Mouse (Mus musculus): ENCODE measurements around the gene Impg1. TPM values are rescaled to one million over a fixed set of nuclear protein-coding genes. Genes with fewer than 3 reads are reported as not detected.

The Impg1 gene
- polyA plus RNA-seq (2015; fragmentation: Nextera tagmentation; extraction: Ambion mirVana): 0.21 and 0.34 TPM in 2 replicates

DNA sequence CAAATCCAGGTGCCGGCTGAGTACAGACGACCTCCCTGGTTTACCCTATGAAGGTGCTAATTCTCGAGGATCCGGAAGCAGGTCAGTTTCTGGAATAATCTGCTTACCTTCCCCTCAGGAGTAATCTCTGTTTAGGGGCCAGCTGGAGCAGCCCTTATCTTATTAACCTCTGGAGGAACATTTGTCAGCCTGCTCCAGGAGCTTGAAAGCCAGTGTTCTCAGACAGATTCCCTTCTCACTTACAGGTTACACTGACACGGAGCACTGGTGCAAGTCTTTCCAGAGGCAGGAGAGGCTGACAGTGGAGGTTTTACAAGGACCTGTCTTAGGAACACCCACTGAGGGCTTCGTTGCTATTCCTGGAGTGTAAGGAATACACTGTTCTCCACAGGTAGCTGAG, at the start of gene Impg1:
Impg1 (minus strand) TSS at position 101 of the 400 bp plus-strand sequence.
- DNase-seq (ENCODE audit: low spot score): no peak

- no peak for DNase-seq (ENCODE audit: low spot score)
Observed at GRCm38 (mm10) chr9:80509464-80510153, 44.3 kb upstream of the Impg1 start.

DNA sequence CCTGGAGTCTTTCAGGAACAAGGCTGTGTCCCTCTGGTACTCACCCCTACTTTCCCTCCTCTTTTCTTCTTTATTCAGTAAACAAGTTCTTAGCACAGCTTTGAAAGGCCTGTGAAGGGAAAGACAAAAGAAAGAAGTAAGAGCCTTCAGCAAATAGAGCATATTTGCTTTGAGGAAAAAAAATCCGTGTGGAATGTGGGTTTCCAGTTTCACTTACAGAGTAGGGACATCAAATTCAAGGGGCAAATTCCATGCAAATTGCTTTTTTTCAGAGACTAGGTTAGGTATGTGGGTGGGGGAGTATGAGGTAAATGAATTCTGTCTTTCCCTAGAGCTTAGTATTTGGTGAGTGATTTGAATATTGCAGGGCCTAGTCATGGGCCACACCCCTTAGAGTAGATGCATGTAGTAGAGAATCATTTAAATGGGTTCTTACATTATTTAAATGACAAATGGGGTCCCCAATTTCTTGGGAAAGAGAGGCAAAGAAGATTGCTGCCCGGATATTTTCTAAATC, 39.3 kb upstream of the Impg1 start:
- no peak for DNase-seq (ENCODE audit: low spot score)

DNA sequence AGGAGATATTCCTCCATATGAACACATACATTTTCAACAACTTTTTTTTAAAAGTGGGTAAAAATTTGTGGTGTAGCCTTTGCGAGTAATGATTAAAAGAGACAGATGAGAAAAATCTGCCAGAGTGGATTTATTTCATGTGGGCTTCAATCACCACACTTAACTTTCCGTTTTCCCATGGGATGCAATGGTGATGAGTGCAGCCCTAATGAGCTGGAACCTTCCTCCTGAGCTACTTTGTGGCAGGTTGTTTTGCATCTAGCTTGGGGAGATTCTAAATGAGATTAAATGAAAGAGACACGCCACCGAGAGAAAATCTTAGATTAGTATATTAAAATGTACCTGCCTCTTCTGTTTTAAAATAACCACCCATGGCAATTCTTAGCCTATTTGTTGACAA, 26.3 kb upstream of the Impg1 start:
- no peak for DNase-seq (ENCODE audit: low spot score)

GRCm38 (mm10) chr9:80460420-80460819, 4.9 kb downstream of the Impg1 start:
- peak; percentile 31 for DNase-seq (ENCODE audit: low spot score)

DNA sequence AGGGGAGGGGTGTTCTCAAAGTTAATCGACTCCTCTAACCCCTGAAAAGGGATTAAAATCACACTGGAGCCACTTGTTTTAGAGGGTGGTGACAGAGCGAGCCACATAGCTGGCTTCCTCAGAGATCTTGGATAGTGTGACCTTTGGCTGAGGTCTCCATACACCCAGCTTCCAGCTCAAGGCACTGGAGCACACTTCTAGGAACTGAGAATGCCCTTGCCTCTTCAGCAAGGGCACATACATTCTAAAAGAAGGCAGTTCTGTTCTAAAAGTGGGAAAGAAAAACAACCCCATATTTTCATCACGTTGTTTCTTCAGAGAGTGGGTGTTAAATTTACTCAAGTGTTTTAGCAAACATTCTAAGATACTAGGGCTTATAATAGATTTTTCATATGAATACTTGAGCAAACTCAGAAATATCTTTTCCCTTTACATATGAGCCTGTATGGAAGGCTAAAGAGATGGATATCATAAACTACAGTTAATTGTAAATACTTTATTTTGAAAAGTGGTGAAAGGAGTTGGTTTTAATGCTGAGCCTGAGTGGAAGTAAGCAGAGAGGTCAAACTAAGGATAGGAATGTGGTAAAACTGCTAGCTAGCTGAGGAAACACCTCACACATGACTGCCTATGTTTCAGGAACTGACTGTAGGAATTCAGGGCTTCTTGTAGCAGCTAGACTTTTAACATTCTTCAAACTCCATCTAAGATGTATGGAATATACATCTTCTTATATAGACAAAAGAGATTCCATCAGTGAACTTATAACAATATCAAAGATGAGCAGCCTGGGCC, 14.6 kb downstream of the Impg1 start:
- no peak for DNase-seq (ENCODE audit: low spot score)

DNA sequence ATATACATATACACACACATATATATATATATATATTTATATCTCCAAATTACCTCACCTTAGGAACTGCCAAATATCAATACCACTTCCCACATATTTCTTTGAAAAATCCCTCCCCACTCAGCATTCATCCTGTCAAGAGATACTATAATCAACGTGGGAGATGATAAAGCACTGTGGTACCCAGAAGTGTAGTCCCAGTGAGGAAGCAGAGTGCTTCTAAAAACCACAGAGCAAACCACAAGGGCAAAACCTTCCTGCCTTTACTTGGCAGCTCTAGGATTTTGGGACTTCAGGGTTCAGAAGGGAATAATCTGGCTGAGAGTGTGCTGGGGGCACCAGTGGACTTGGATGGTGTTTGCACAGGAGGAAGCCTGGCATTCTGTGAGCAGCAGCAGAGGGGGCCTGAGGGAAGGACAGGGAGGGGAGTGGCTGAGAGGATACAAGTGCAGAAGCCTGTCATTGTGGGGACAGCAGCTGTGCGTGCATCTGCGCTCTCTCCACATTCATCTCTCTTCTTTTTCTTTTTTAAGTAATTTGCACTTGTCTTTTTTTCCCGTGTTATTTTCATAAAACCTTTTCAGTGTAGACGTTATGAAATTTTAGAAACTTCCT, 24.1 kb downstream of the Impg1 start:
- peak; percentile 20 for DNase-seq (ENCODE audit: low spot score)

- no peak for DNase-seq (ENCODE audit: low spot score)
Observed at GRCm38 (mm10) chr9:80391404-80391803, 73.9 kb downstream of the Impg1 start.

DNA sequence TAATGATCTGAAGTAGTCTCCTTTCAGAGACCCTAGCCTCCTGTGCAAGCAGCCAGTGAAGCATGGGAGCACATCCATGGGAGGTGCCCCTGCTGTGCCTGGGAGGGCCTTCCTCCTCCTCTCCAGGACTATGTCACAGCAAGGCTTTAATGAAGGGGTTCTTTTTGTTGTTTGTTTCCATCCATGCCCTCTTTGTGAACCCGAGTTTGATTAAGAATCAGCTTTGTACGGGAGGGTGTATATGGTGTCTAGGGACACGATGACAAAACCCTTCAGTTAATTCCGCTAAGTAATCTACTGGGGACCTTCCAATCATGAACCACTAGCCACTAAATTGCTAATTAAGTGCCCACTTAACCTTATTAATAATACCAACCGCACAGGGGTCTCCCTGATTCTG, 74.3 kb downstream of the Impg1 start:
- no peak for DNase-seq (ENCODE audit: low spot score)

DNA sequence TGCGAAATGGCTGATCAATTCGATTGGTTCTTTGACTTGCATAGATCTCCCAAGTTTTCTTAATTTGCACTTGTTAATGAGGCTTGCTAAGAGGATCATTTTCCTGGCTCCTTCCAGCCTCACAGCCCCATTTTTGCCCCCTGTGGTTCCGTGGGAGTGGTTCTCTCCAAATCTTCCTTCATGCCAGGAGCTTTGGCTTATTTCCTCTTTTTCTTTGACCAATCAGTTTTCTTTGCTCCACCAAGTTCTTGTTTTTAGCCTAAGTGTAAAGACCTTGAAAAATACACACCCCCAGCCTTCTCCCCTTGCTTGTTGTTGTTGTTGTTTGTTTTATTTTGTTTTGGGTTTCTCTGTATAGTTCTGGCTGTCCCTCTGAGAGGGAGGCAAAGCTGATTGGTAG, 77.4 kb downstream of the Impg1 start:
- no peak for DNase-seq (ENCODE audit: low spot score)

- peak; percentile 27 for DNase-seq (ENCODE audit: low spot score)
Observed at GRCm38 (mm10) chr9:80386492-80386891, 78.8 kb downstream of the Impg1 start.

DNA sequence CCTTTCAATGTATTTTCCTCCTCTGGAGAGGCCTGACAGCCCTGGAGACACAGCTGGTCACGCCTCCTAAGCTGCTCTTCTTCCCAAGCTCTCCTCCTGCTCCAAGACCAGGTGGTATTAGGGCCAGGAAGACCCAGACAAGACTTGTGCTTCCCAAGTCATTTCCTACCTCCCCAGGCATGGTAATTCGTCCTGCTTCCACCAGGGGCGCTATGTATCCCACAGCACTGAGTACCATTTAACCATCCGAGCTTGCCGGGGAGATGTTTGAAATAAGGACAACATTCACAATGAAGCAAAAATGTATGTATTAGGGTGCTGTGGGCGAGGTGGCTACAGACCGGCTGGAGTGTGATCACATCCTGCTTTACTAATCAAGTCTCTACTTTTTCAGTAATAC, 79.3 kb downstream of the Impg1 start:
- DNase-seq (ENCODE audit: low spot score): peak; percentile 47

GRCm38 (mm10) chr9:80382711-80383110, 82.6 kb downstream of the Impg1 start:
- no peak for DNase-seq (ENCODE audit: low spot score)

- DNase-seq (ENCODE audit: low spot score): no peak
Observed at GRCm38 (mm10) chr9:80380078-80380645, 85.1 kb downstream of the Impg1 start.

DNA sequence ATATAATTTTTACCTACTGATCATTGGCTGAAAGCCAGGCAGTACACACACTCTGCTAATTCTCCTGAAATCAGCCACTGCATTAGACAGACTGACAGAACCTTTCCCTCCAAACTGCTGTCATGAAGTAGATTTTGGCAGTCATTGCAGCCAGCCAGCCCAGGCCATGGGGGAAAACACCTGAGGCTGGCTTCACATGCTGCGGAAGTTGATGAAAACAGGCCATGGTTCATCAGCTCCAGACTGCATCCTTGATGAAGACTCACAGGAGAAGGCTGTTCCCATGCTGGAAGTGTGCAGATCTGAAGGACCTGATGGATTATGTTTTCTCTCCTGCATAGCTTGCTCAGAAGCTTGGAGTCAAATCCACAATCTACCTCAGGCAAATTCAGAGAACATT, 91.2 kb downstream of the Impg1 start:
- DNase-seq (ENCODE audit: low spot score): no peak

GRCm38 (mm10) chr9:80373304-80373739, 92.0 kb downstream of the Impg1 start:
- DNase-seq (ENCODE audit: low spot score): no peak

- DNase-seq (ENCODE audit: low spot score): no peak
Observed at GRCm38 (mm10) chr9:80368636-80369035, 96.6 kb downstream of the Impg1 start.

DNA sequence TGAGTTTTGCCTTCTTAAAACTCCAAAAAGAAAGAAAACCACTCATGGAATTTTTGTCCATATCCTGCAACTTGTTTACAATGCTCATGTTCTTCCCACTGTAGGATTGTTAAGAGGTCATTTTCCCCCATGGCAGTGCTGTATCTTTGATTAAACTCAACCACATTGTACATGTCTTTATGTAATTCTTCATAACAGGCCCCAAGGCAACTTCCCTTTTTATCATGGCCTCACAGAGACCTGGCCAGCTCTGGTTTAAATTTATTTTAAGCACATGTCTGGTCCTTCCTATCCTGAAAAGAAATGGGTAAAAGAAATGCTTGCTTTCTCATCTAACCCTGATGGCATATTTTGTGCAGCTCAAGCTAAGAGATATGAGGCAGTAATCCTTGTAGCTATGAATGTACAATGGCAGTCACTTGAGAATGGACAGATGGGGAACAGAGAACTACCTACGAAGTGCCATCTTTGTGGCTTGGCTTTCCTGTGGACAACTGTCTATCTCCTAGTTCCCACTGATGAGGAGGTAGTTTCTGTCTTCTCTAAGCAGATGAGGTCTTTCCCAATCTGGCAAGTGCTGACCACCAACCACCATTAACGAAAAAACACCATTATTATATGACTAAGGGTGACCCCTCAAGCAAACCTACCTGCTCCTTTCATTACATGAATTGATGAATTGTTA, 97.6 kb downstream of the Impg1 start:
- DNase-seq (ENCODE audit: low spot score): no peak

GRCm38 (mm10) chr9:80360063-80360462, 105.2 kb downstream of the Impg1 start:
- no peak for DNase-seq (ENCODE audit: low spot score)

DNA sequence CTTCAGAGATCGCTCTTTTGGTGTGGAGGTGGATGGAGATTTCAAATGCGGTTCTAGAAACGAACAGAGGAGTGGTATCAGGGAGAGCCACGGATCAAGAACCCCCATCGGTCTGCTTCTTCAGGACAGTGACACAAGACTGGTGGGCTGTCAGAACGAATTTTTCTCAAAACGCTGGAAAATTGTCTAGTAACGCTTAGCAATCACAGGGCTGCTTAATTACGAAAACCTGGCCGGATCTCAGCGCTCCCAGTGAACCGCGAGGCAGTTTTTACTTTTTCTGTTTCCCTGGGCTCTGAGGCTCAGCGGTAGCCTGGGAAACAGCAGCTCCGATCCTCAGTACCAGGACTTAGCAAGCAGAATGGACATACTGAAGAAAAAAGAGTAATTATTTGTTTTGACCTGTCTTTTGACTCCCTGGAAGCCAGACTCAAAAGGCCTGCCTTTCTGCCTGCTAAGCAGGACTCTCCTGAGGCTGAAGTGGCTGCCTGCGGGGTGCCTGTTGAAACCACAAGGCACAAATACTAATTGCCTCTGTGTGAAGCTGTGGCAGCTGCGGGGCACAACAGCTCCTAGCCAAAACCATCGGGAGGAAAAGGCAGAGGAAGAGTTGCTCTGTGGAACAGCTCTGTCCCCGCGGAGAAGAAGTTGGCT, 113.5 kb downstream of the Impg1 start:
- no peak for DNase-seq (ENCODE audit: low spot score)

- DNase-seq (ENCODE audit: low spot score): no peak
Observed at GRCm38 (mm10) chr9:80351295-80351677, 114.0 kb downstream of the Impg1 start.

Data from thymus, postnatal 0 days (tissue).